Mouse (Mus musculus) forebrain, embryonic 14.5 days (tissue): Measurements from ENCODE around the gene Acd. TPM values are rescaled to one million over a fixed set of nuclear protein-coding genes. Genes with fewer than 3 reads are reported as not detected.

Experiments used
- polyA plus RNA-seq: library from polyadenylated mRNA; unstranded; fragments of >200 nt; fragmentation: Nextera tagmentation; extraction: Ambion mirVana; gene quantifications from 2 replicates; pipeline ENCODE4 v1.2.1, GENCODE M21; 2014

Acd gene
- polyA plus RNA-seq, 1 experiment from 2014 or later: 79.7 TPM

Other genes starting within 250 kb of the Acd start
- gene Tppp3, start 229.6 kb downstream of the Acd start, polyA plus RNA-seq: 49.2 and 57.0 TPM in 2 replicates
- gene Zdhhc1, start 204.2 kb downstream of the Acd start, polyA plus RNA-seq: 15.5 and 22.0 TPM in 2 replicates
- 1.1 and 1.8 TPM in 2 replicates for gene Hsd11b2, start 182.3 kb downstream of the Acd start, polyA plus RNA-seq
- 194 and 211 TPM in 2 replicates for gene Atp6v0d1, start 135.1 kb downstream of the Acd start, polyA plus RNA-seq
- gene Ripor1, start 95.8 kb downstream of the Acd start, polyA plus RNA-seq: 14.9 and 21.7 TPM in 2 replicates
- 100 and 108 TPM in 2 replicates for gene Ctcf, start 64.5 kb downstream of the Acd start, polyA plus RNA-seq
- gene Agrp, start 63.7 kb downstream of the Acd start, polyA plus RNA-seq: 0.72 and 1.8 TPM in 2 replicates
- 6.0 and 8.4 TPM in 2 replicates for gene Carmil2, start 14.8 kb downstream of the Acd start, polyA plus RNA-seq
- gene Pard6a, start within 50 bp of the Acd start, polyA plus RNA-seq: 48.1 and 54.6 TPM in 2 replicates
- gene 4933405L10Rik, start 6.6 kb upstream of the Acd start, polyA plus RNA-seq: 0.20 and 0.34 TPM in 2 replicates
- 18.9 and 19.0 TPM in 2 replicates for gene Enkd1, start 7.1 kb upstream of the Acd start, polyA plus RNA-seq
- 62.9 and 70.6 TPM in 2 replicates for gene Gfod2, start 57.6 kb upstream of the Acd start, polyA plus RNA-seq
- 8.1 and 10.4 TPM in 2 replicates for gene Ranbp10, start 126.2 kb upstream of the Acd start, polyA plus RNA-seq
- gene Tsnaxip1, start 126.6 kb upstream of the Acd start, polyA plus RNA-seq: 0.83 TPM in 2 replicates
- 50.7 and 51.8 TPM in 2 replicates for gene Cenpt, start 152.2 kb upstream of the Acd start, polyA plus RNA-seq
- gene Thap11, start 154.0 kb upstream of the Acd start, polyA plus RNA-seq: 51.7 and 60.8 TPM in 2 replicates
- gene Nutf2, start 159.5 kb upstream of the Acd start, polyA plus RNA-seq: 224 and 283 TPM in 2 replicates
- 27.9 and 39.4 TPM in 2 replicates for gene Edc4, start 179.8 kb upstream of the Acd start, polyA plus RNA-seq
- 0.42 and 0.66 TPM in 2 replicates for gene Nrn1l, start 192.5 kb upstream of the Acd start, polyA plus RNA-seq
- 8.2 and 8.5 TPM in 2 replicates for gene Pskh1, start 199.3 kb upstream of the Acd start, polyA plus RNA-seq
- 1.9 and 2.5 TPM in 2 replicates for gene Ctrl, start 232.8 kb upstream of the Acd start, polyA plus RNA-seq
- 48.2 and 57.8 TPM in 2 replicates for gene Psmb10, start 237.3 kb upstream of the Acd start, polyA plus RNA-seq
- 0.17 and 0.48 TPM in 2 replicates for gene Lcat, start 242.3 kb upstream of the Acd start, polyA plus RNA-seq